Mouse (Mus musculus) splenic B cell, adult 2 months (primary cell): ENCODE results near the gene Tnk1.

Experiments used
- DNase-seq: peaks from one replicate; pipeline ENCODE4 v3.0.0-alpha.2; 2011; ENCODE audit warnings: low read depth, low spot score
- H3K27me3 ChIP-seq: 2 replicates; pipeline ENCODE4 v1.6.1; 2012; ENCODE audit warnings: mild to moderate bottlenecking, low read length, moderate library complexity, mixed read lengths; ENCODE audit not compliant: control insufficient read depth, poor library complexity, insufficient read depth, severe bottlenecking
- H3K36me3 ChIP-seq: 2 replicates; pipeline ENCODE4 v1.6.1; 2012; ENCODE audit warnings: mild to moderate bottlenecking, low read length, moderate library complexity, mixed read lengths; ENCODE audit not compliant: control insufficient read depth, poor library complexity, insufficient read depth, severe bottlenecking

The Tnk1 gene

GRCm38 (mm10) chr11:69810280-69810679 lies 48.2 kb downstream of the Tnk1 start:
- Histone ChIP-seq H3K36me3 (no peaks in the 10 kb centered on the region), H3K27me3 (no peaks in the 10 kb centered on the region)
- no peak for DNase-seq

GRCm38 (mm10) chr11:69807641-69808040 lies 50.9 kb downstream of the Tnk1 start:
- no peaks in the 10 kb centered on the region for H3K36me3 ChIP-seq
- DNase-seq, result no peak
- no peaks in the 10 kb centered on the region for H3K27me3 ChIP-seq

GRCm38 (mm10) chr11:69806378-69806777 lies 52.2 kb downstream of the Tnk1 start:
- DNase-seq, result no peak
- Histone ChIP-seq H3K36me3 (no peaks in the 10 kb centered on the region), H3K27me3 (no peaks in the 10 kb centered on the region)

- no peaks in the 10 kb centered on the region for H3K36me3 ChIP-seq
- DNase-seq, result peak; percentile 19
- H3K27me3 ChIP-seq, result no peaks in the 10 kb centered on the region
Measured at GRCm38 (mm10) chr11:69804972-69805909, 53.3 kb downstream of the Tnk1 start, which contains the start of gene Tmem102. Tmem102 (minus strand) TSS chr11:69805624.

- H3K27me3 ChIP-seq, result no peaks in the 10 kb centered on the region
- H3K36me3 ChIP-seq, result no peaks in the 10 kb centered on the region
- DNase-seq, result no peak
Measured at GRCm38 (mm10) chr11:69804652-69804940, 53.9 kb downstream of the Tnk1 start.

GRCm38 (mm10) chr11:69803786-69804651 lies 54.5 kb downstream of the Tnk1 start:
- Histone ChIP-seq H3K27me3 (no peaks in the 10 kb centered on the region), H3K36me3 (no peaks in the 10 kb centered on the region)
- peak; percentile 83 for DNase-seq

GRCm38 (mm10) chr11:69803328-69803727 lies 55.2 kb downstream of the Tnk1 start:
- no peaks in the 10 kb centered on the region for H3K36me3 ChIP-seq
- no peak for DNase-seq
- H3K27me3 ChIP-seq, result no peaks in the 10 kb centered on the region

- DNase-seq, result peak; percentile 43
- H3K27me3 ChIP-seq, result no peaks in the 10 kb centered on the region
- H3K36me3 ChIP-seq, result no peaks in the 10 kb centered on the region
Measured at GRCm38 (mm10) chr11:69802648-69803105, 55.9 kb downstream of the Tnk1 start.

GRCm38 (mm10) chr11:69801379-69801977 lies 57.1 kb downstream of the Tnk1 start, which contains the start of gene Fgf11:
Fgf11 (minus strand) TSS chr11:69801857.
- DNase-seq, result peak; percentile 23
- Histone ChIP-seq H3K27me3 (no peaks in the 10 kb centered on the region), H3K36me3 (no peaks in the 10 kb centered on the region)
